Mouse (Mus musculus) neural tube, embryonic 13.5 days (tissue): ENCODE measurements around the gene Nhlrc2. TPM values are rescaled to one million over a fixed set of nuclear protein-coding genes. Genes with fewer than 3 reads are reported as not detected.

Source experiments
- ATAC-seq: fragments of 200-750 bp; cut with Nextera tagmentation; 2 replicates; pipeline ENCODE4 v1.8.0; 2017; ENCODE audit warnings: low read depth, mild to moderate bottlenecking, moderate TSS enrichment, moderate library complexity
- H3K27ac ChIP-seq: fragments of 300-500 bp; sonication (generic); replicated peaks from 2 replicates; pipeline ENCODE4 v1.5.1; 2015; ENCODE audit warnings: moderate library complexity, mild to moderate bottlenecking, inconsistent platforms
- H3K27me3 ChIP-seq: fragments of 300-500 bp; sonication (generic); 2 replicates; pipeline ENCODE4 v1.6.1; 2015; ENCODE audit warnings: mild to moderate bottlenecking, inconsistent platforms
- H3K36me3 ChIP-seq: fragments of 300-500 bp; sonication (generic); 2 replicates; pipeline ENCODE4 v1.6.1; 2015; ENCODE audit warnings: mild to moderate bottlenecking, inconsistent platforms
- H3K4me1 ChIP-seq: fragments of 300-500 bp; sonication (generic); replicated peaks from 2 replicates; pipeline ENCODE4 v1.6.1; 2015; ENCODE audit warnings: inconsistent platforms
- H3K4me2 ChIP-seq: fragments of 300-500 bp; sonication (generic); 2 replicates; pipeline ENCODE4 v1.6.1; 2015; ENCODE audit warnings: inconsistent platforms, mild to moderate bottlenecking, moderate library complexity
- H3K4me3 ChIP-seq: fragments of 300-500 bp; sonication (generic); 2 replicates; pipeline ENCODE4 v1.5.1; 2015; ENCODE audit warnings: mild to moderate bottlenecking, inconsistent platforms
- H3K9ac ChIP-seq: fragments of 300-500 bp; sonication (generic); 2 replicates; pipeline ENCODE4 v1.6.1; 2015; ENCODE audit warnings: moderate library complexity, mild to moderate bottlenecking, inconsistent platforms
- H3K9me3 ChIP-seq: fragments of 300-500 bp; sonication (generic); 2 replicates; pipeline ENCODE4 v1.6.1; 2016; ENCODE audit warnings: inconsistent platforms
- WGBS: fragments of 180-500 bp; shearing (Covaris S2); methylation state at CpG from one replicate; pipeline ENCODE4 v1.1.7; 2015; 5-methylcytosine and 5-hydroxymethylcytosine counted together
- polyA plus RNA-seq: library from polyadenylated mRNA; unstranded; fragments of >200 nt; fragmentation: Nextera tagmentation; extraction: Ambion mirVana; gene quantifications from 2 replicates; pipeline ENCODE4 v1.2.1, GENCODE M21; 2015

Gene Nhlrc2
- polyA plus RNA-seq, 1 experiment from 2014 or later, result 8.7 TPM

GRCm38 (mm10) chr19:56590250-56590649 lies 42.2 kb downstream of the Nhlrc2 start:
- no peak overlapping the region for H3K27ac ChIP-seq
- H3K27me3 ChIP-seq, result no peaks in the 10 kb centered on the region
- 95% methylated on average over 3 of the region's 3 CpGs for WGBS
- no peak for ATAC-seq
- H3K4me1 ChIP-seq, result no peaks in the 10 kb centered on the region; the same call in 1 of the 2 replicates
- no peak overlapping the region for H3K4me3 ChIP-seq
- no peak overlapping the region for H3K9ac ChIP-seq
- H3K4me2 ChIP-seq, result no peak overlapping the region
- H3K9me3 ChIP-seq, result no peaks in the 10 kb centered on the region
- peaks cover 64% of the 10 kb centered on the region for H3K36me3 ChIP-seq

- WGBS, result 88% methylated on average over 9 of the region's 9 CpGs
- H3K27me3 ChIP-seq, result no peaks in the 10 kb centered on the region
- ATAC-seq, result no peak
Observed at GRCm38 (mm10) chr19:56592472-56592871, 44.4 kb downstream of the Nhlrc2 start.

GRCm38 (mm10) chr19:56599996-56600395 lies 51.9 kb downstream of the Nhlrc2 start:
- H3K4me1 ChIP-seq, result peaks cover 24% of the 10 kb centered on the region
- H3K4me2 ChIP-seq, result no peak overlapping the region
- H3K9ac ChIP-seq, result no peak overlapping the region
- peak; percentile 74 for ATAC-seq
- no peak overlapping the region for H3K27ac ChIP-seq
- WGBS, result 29% methylated on average over 3 of the region's 3 CpGs
- peaks cover 4% of the 10 kb centered on the region; the same call in 1 of the 2 replicates for H3K9me3 ChIP-seq
- H3K36me3 ChIP-seq, result peaks cover 32% of the 10 kb centered on the region
- no peaks in the 10 kb centered on the region for H3K27me3 ChIP-seq
- H3K4me3 ChIP-seq, result no peak overlapping the region

More at GRCm38 (mm10) chr19:56592472-56592871, 44.4 kb downstream of the Nhlrc2 start:
- Histone ChIP-seq H3K9me3 (no peaks in the 10 kb centered on the region), H3K27ac (no peak overlapping the region), H3K4me3 (no peak overlapping the region), H3K4me1 (no peaks in the 10 kb centered on the region; the same call in 1 of the 2 replicates), H3K36me3 (peaks cover 83% of the 10 kb centered on the region), H3K9ac (no peak overlapping the region), H3K4me2 (no peak overlapping the region)

DNA sequence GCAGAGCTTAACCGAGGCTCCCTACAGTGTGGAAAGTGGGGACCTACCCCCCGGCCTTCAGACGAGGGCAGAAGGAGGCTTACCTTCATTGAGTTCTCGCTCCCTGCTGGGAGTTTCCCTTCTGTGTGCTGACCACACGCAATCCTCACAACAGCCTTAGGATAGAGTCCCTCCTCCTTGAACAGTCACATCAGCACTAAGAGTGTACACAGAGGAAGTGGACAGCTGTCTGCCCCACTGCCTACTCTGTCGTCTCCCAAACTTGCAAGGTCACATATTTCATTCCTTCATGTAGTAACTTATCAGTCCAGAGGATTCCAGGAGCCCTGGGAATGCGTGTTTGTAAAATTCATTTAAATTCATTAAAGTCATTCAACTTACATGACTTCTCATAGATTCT lies 52.7 kb downstream of the Nhlrc2 start:
- Histone ChIP-seq H3K4me1 (peaks cover 24% of the 10 kb centered on the region), H3K27ac (no peak overlapping the region), H3K4me2 (no peak overlapping the region), H3K9ac (no peak overlapping the region), H3K36me3 (peaks cover 24% of the 10 kb centered on the region), H3K4me3 (no peak overlapping the region), H3K27me3 (no peaks in the 10 kb centered on the region), H3K9me3 (peaks cover 4% of the 10 kb centered on the region; the same call in 1 of the 2 replicates)
- WGBS, result 82% methylated on average over 7 of the region's 7 CpGs
- no peak for ATAC-seq

DNA sequence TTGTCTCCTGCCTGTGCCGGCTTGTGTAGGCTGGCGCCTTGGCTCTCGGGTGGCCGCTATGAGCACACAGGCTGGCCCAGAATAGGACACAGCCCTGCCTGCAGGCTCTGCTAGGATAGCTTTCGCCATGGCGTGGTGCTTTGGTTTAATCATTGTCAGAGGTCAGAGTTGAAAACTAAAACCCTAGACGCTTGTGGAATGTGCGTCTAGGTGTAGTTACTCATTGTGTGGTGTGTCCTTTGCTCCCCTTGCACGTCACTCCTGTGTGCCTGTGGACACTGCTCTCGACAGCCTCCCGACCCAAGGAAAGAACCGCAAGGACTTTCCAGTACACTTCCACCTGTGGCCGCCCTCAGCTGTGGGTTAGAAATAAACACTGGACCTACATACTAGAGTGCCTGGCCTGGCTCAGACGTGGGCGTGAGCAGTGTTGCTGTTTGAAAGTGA lies 53.9 kb downstream of the Nhlrc2 start:
- H3K4me3 ChIP-seq, result no peak overlapping the region
- no peak overlapping the region for H3K4me2 ChIP-seq
- 0 out of 2 replicates have a peak, but pooled peaks have one; percentile 48 for ATAC-seq
- WGBS, result 72% methylated on average over 15 of the region's 15 CpGs
- peaks cover 4% of the 10 kb centered on the region; the same call in 1 of the 2 replicates for H3K9me3 ChIP-seq
- H3K36me3 ChIP-seq, result peaks cover 16% of the 10 kb centered on the region
- H3K27me3 ChIP-seq, result no peaks in the 10 kb centered on the region
- no peak overlapping the region for H3K9ac ChIP-seq
- peaks cover 24% of the 10 kb centered on the region for H3K4me1 ChIP-seq
- H3K27ac ChIP-seq, result no peak overlapping the region

- no peak overlapping the region for H3K4me2 ChIP-seq
- no peak for ATAC-seq
Observed at GRCm38 (mm10) chr19:56608946-56609345, 60.9 kb downstream of the Nhlrc2 start.

DNA sequence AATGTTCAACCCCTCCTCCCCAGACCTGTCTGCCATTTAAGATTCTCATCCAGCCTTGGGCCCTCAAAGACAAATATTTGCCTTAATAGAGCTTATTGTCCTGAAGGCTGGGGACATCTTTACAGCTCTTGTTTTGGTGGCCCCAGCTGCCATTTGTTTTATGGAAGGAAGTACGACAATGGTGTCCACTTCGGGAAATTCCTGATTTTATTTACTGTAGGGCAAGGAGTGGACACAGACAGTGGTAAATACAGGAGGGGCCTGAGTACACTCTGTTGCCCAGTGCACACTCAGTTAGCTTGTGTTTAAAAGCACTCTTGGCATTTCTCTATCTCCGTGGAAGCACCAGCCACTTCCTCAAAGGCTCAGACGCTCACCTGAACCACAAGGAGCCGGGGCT lies 66.1 kb downstream of the Nhlrc2 start:
- no peaks in the 10 kb centered on the region for H3K9me3 ChIP-seq
- H3K9ac ChIP-seq, result no peak overlapping the region
- WGBS, result 61% methylated on average over 5 of the region's 5 CpGs
- H3K36me3 ChIP-seq, result no peaks in the 10 kb centered on the region
- H3K4me1 ChIP-seq, result no peaks in the 10 kb centered on the region
- no peak overlapping the region for H3K4me3 ChIP-seq
- ATAC-seq, result no peak
- no peaks in the 10 kb centered on the region for H3K27me3 ChIP-seq
- H3K4me2 ChIP-seq, result no peak overlapping the region
- no peak overlapping the region for H3K27ac ChIP-seq

More at GRCm38 (mm10) chr19:56608946-56609345, 60.9 kb downstream of the Nhlrc2 start:
- Histone ChIP-seq H3K4me1 (no peaks in the 10 kb centered on the region), H3K4me3 (no peak overlapping the region), H3K27me3 (no peaks in the 10 kb centered on the region), H3K36me3 (no peaks in the 10 kb centered on the region), H3K27ac (no peak overlapping the region), H3K9me3 (peaks cover 4% of the 10 kb centered on the region; the same call in 1 of the 2 replicates), H3K9ac (no peak overlapping the region)
- 79% methylated on average over 5 of the region's 5 CpGs for WGBS

DNA sequence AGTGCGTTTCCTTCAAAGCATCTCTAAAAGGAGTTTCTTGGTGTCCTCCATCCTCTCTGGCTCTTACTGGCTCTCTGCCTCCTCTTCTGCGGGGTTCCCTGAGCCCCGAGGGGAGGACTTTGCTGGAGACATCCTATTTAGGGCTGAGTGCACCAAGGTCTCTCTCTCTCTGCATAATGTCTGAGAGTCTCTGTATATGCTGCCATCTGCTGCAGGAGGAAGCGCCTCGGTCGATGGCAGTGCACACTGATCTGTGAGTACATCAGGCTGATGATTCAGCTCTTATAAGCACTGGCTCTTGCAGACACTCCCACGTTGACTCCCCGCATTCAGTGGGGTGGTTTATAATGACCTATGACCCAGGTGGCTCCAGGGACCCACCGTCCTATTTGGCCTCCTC lies 70.8 kb downstream of the Nhlrc2 start:
- ATAC-seq, result no peak
- Histone ChIP-seq H3K4me2 (no peak overlapping the region), H3K36me3 (no peaks in the 10 kb centered on the region), H3K4me3 (no peak overlapping the region), H3K9me3 (no peaks in the 10 kb centered on the region), H3K4me1 (no peaks in the 10 kb centered on the region), H3K27ac (no peak overlapping the region), H3K27me3 (no peaks in the 10 kb centered on the region), H3K9ac (no peak overlapping the region)
- WGBS, result 77% methylated on average over 9 of the region's 9 CpGs

DNA sequence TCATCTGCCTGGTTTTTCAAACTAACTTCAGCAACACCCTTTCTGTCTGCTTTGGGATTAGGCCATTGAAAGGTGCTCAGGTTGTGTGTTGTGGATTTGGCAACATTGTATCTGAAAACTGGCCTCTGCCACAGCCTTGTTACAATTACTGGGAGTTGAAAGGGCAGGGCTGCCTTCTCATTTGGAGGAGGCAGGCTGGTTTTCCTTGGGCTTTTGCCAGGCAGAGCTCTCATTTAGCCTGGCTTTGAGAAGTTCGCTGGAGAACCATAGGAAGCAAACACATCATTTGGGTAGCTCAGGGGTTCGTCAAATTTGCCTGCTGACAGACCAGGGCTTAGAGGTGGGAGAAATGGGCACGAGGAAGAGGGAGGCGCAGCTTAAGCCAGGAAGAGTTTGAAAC lies 71.5 kb downstream of the Nhlrc2 start:
- Histone ChIP-seq H3K4me1 (no peaks in the 10 kb centered on the region), H3K4me2 (no peak overlapping the region), H3K9me3 (no peaks in the 10 kb centered on the region), H3K27me3 (no peaks in the 10 kb centered on the region), H3K27ac (no peak overlapping the region), H3K4me3 (no peak overlapping the region), H3K36me3 (no peaks in the 10 kb centered on the region), H3K9ac (no peak overlapping the region)
- no peak for ATAC-seq
- WGBS, result 77% methylated on average over 4 of the region's 4 CpGs

- no peaks in the 10 kb centered on the region for H3K27me3 ChIP-seq
- WGBS, result 88% methylated on average over 7 of the region's 7 CpGs
- ATAC-seq, result no peak
- no peaks in the 10 kb centered on the region for H3K9me3 ChIP-seq
- no peak overlapping the region for H3K4me3 ChIP-seq
- H3K27ac ChIP-seq, result no peak overlapping the region
- H3K36me3 ChIP-seq, result no peaks in the 10 kb centered on the region
- no peak overlapping the region for H3K9ac ChIP-seq
- no peaks in the 10 kb centered on the region for H3K4me1 ChIP-seq
- H3K4me2 ChIP-seq, result no peak overlapping the region
Observed at GRCm38 (mm10) chr19:56621876-56622275, 73.8 kb downstream of the Nhlrc2 start.

DNA sequence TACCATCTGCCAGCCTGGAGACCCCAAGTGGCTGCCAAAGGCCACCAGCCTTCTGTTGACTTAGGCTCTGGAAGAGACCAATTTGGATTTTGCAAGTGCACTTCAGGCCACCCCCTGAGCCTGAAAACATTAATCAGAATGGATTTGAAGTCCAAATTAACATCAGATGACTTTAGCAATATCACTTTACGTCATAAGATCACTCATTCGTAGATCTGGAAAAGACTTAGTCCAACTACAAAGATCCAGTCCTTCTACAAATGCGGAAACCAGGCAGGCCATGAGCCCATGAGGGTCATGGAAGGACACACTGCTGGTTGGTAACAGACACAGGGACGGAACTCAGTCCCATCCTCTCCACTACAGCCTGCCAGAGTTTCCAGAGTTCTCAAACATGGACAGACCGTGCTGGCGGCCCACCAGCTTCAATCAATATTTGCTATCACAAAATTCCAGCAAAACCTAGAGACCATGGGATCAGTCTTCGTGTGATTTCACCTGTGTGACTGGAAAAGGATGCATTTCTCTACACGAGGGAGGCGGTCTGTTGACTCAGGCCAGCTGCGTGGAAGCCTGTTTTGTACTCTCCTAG lies 79.9 kb downstream of the Nhlrc2 start:
- H3K9me3 ChIP-seq, result no peaks in the 10 kb centered on the region
- H3K36me3 ChIP-seq, result no peaks in the 10 kb centered on the region
- H3K27ac ChIP-seq, result no peak overlapping the region
- no peaks in the 10 kb centered on the region for H3K27me3 ChIP-seq
- no peaks in the 10 kb centered on the region for H3K4me1 ChIP-seq
- WGBS, result 87% methylated on average over 10 of the region's 10 CpGs
- ATAC-seq, result no peak
- no peak overlapping the region for H3K9ac ChIP-seq
- H3K4me2 ChIP-seq, result no peak overlapping the region
- H3K4me3 ChIP-seq, result no peak overlapping the region

DNA sequence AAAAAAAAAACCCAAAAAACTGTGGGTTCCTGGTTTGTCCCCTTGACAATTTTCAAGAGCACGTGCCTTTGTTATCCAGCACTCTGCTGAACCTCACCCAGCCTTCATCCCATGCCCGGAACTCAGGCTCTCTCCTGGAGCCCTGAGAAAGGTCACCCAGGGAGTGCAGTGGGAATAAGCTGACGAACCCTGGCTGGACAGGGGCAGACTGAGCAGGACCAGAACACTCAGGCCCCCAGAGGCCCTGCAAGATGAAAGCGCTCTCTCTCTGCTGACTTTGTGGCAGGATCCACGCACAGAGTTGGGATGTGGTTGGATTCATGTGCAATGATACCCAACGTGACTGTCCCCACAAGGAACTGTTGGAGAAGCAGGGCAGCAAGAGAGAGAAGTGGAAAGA lies 81.6 kb downstream of the Nhlrc2 start:
- no peak for ATAC-seq
- H3K27ac ChIP-seq, result no peak overlapping the region

GRCm38 (mm10) chr19:56631017-56631416 lies 83.0 kb downstream of the Nhlrc2 start:
- Histone ChIP-seq H3K4me1 (no peaks in the 10 kb centered on the region), H3K27me3 (no peaks in the 10 kb centered on the region), H3K36me3 (no peaks in the 10 kb centered on the region), H3K9ac (no peak overlapping the region), H3K9me3 (no peaks in the 10 kb centered on the region), H3K4me2 (no peak overlapping the region), H3K27ac (no peak overlapping the region), H3K4me3 (no peak overlapping the region)
- 85% methylated on average over 4 of the region's 4 CpGs for WGBS
- no peak for ATAC-seq

More for the DNA sequence above, 81.6 kb downstream of the Nhlrc2 start:
- H3K4me1 ChIP-seq, result no peaks in the 10 kb centered on the region
- no peaks in the 10 kb centered on the region for H3K36me3 ChIP-seq
- 83% methylated on average over 6 of the region's 6 CpGs for WGBS
- H3K9me3 ChIP-seq, result no peaks in the 10 kb centered on the region
- no peak overlapping the region for H3K4me2 ChIP-seq
- H3K4me3 ChIP-seq, result no peak overlapping the region
- H3K27me3 ChIP-seq, result no peaks in the 10 kb centered on the region
- H3K9ac ChIP-seq, result no peak overlapping the region
